Mouse (Mus musculus): ENCODE data around the gene Tulp3. TPM values are rescaled to one million over a fixed set of nuclear protein-coding genes. Genes with fewer than 3 reads are reported as not detected.

The Tulp3 gene
- total and polyA plus RNA-seq, 3 experiments: 3.7 to 13.1 (median 5.5) TPM

DNA sequence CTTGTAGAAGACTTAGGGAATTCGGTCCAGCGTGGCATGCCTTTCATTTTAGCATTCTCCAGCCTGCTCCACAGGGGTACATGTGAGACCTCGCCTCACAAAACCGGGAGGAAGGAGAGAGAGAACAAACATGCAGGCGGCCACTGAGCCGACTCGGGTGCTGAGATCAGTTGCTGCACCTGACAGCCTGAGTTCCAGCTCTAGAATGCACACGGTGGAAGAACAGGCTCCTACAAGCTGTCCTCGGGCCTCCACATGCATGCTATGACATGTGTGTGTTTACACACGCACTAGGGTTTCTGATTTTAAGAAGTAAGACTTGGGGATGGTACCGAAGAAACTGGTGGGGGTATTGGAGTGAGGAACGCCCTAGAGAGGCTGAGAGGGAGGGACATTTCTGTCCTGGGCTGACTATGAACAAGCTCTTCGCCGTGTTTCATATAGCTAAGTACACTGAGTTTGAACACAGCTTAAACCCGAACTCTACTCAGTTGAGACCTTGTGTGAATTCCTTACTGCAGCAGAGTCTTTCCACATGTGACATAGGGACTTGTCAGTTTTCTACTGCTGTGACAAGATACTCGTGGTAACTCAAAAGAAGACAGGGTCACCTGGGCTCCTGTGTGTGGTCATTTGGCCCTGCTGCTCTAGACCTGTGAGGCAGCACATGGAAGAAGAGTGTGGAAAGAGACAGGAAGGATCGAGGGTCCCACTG lies 20.9 kb upstream of the Tulp3 start:
- H3K27ac ChIP-seq (ENCODE audit: insufficient read depth, low read depth): no peak overlapping the region
- no peaks in the 10 kb centered on the region for H3K27me3 ChIP-seq (replicated peaks)
- no peaks in the 10 kb centered on the region for H3K9me3 ChIP-seq (replicated peaks; ENCODE audit: low read length)
- no peak for DNase-seq (ENCODE audit: extremely low read depth)
- H3K36me3 ChIP-seq (replicated peaks in 1 of 2; ENCODE audit: control insufficient read depth in 1 of 2, insufficient read depth in 1 of 2, low read length in 1 of 2): peaks cover 36 to 53% of the 10 kb centered on the region in 2 experiments
- H3K79me2 ChIP-seq (replicated peaks; ENCODE audit: control insufficient read depth, extremely low read depth, insufficient read depth, poor library complexity, severe bottlenecking): no peaks in the 10 kb centered on the region
- in situ Hi-C loops (cut with MboI; ENCODE audit: low pct_ligation_motif_present, low pct_unique_long_range_greater_than_20kb, low sequenced_read_pairs): no loop called here
- peaks cover 0 to 16% of the 10 kb centered on the region in 2 experiments; a peak in 2 of 4 replicates for H3K4me1 ChIP-seq (ENCODE audit: control insufficient read depth in 1 of 2, insufficient read depth in 2 of 2)
- no peak overlapping the region for H3K4me2 ChIP-seq (ENCODE audit: insufficient read depth, low read depth, poor library complexity, severe bottlenecking)
- no peak overlapping the region for H3K9ac ChIP-seq (ENCODE audit: insufficient read depth, low read depth)
- no peak overlapping the region for H3K4me3 ChIP-seq (replicated peaks in 1 of 3; ENCODE audit: low read depth in 2 of 3, low read length in 2 of 3, poor library complexity in 1 of 3)
- dilution Hi-C loops (cut with MboI; ENCODE audit: extremely low pct_ligation_motif_present, extremely low pct_unique_long_range_greater_than_20kb, low sequenced_read_pairs): no loop called here
- TF ChIP-seq ELF1 (IDR thresholded peaks at IDR 0.05; ENCODE audit: low read depth, low read length) (no peak), BHLHE40 (IDR thresholded peaks at IDR 0.05; ENCODE audit: low read depth, low read length) (no peak), NRF1 (IDR thresholded peaks at IDR 0.05; ENCODE audit: low read depth, low read length) (no peak), SIN3A (IDR thresholded peaks at IDR 0.05; ENCODE audit: low read length) (no peak)

DNA sequence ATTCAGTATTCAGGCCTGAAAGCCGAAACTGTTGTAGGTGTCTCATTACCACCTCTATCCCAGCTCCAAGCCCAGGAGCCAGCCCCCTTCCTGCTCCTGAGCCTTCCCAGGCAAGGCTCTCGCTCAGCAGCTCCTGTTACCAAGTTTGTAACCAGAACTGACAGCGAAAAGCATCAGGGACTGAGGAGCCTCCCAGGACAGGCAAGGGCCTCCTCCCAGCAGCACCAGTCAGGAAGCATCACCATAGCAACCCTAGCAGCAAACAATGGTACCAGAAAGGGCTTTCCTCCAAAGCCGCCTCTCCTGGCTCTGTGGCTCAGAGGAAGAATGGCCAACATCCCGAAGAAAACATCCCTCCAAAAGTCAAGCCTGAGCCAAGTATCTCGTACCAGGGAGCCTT lies 19.5 kb upstream of the Tulp3 start, which contains the start of the genes Tex52 and Gm44596:
Gene Tex52, plus strand, starts transcription at position 265 of the 400 bp plus-strand sequence.
Gene Gm44596, plus strand, starts transcription at position 312 of the 400 bp plus-strand sequence.
- Histone ChIP-seq H3K4me1 (ENCODE audit: control insufficient read depth in 1 of 2, insufficient read depth in 2 of 2) (peaks cover 0 to 6% of the 10 kb centered on the region in 2 experiments; a peak in 2 of 4 replicates), H3K4me2 (ENCODE audit: insufficient read depth, low read depth, poor library complexity, severe bottlenecking) (no peak within 1 kb of the TSS), H3K4me3 (replicated peaks in 1 of 3; ENCODE audit: low read depth in 2 of 3, low read length in 2 of 3, poor library complexity in 1 of 3) (no peak within 1 kb of the TSS), H3K9me3 (replicated peaks; ENCODE audit: low read length) (no peaks in the 10 kb centered on the region), H3K27ac (ENCODE audit: insufficient read depth, low read depth) (no peak within 1 kb of the TSS), H3K9ac (ENCODE audit: insufficient read depth, low read depth) (no peak within 1 kb of the TSS), H3K27me3 (replicated peaks) (no peaks in the 10 kb centered on the region), H3K36me3 (replicated peaks in 1 of 2; ENCODE audit: control insufficient read depth in 1 of 2, insufficient read depth in 1 of 2, low read length in 1 of 2) (peaks cover 50 to 66% of the 10 kb centered on the region in 2 experiments), H3K79me2 (replicated peaks; ENCODE audit: control insufficient read depth, extremely low read depth, insufficient read depth, poor library complexity, severe bottlenecking) (no peaks in the 10 kb centered on the region)
- dilution Hi-C loops (cut with MboI; ENCODE audit: extremely low pct_ligation_motif_present, extremely low pct_unique_long_range_greater_than_20kb, low sequenced_read_pairs) (no loop called here), in situ Hi-C loops (cut with MboI; ENCODE audit: low pct_ligation_motif_present, low pct_unique_long_range_greater_than_20kb, low sequenced_read_pairs) (no loop called here)
- TF ChIP-seq CTCF (conservative IDR thresholded peaks at IDR 0.05 in 1 of 2, IDR thresholded peaks at IDR 0.05 in 1 of 2; ENCODE audit: low read depth in 2 of 2, low read length in 2 of 2): no peak
- no peak for TF ChIP-seq ZNF384 (IDR thresholded peaks at IDR 0.05; ENCODE audit: low read depth, low read length)
- no peak for TF ChIP-seq BHLHE40 (IDR thresholded peaks at IDR 0.05; ENCODE audit: low read depth, low read length)
- TF ChIP-seq POLR2AphosphoS2 (IDR thresholded peaks at IDR 0.05; ENCODE audit: low read depth, low read length): no peak
- no peak for TF ChIP-seq IRF4 (IDR thresholded peaks at IDR 0.05; ENCODE audit: low read depth, low read length)
- TF ChIP-seq ETS1 (conservative IDR thresholded peaks at IDR 0.05; ENCODE audit: low read depth, low read length): no peak
- TF ChIP-seq NRF1 (IDR thresholded peaks at IDR 0.05; ENCODE audit: low read depth, low read length): no peak
- no peak for DNase-seq (ENCODE audit: extremely low read depth)

DNA sequence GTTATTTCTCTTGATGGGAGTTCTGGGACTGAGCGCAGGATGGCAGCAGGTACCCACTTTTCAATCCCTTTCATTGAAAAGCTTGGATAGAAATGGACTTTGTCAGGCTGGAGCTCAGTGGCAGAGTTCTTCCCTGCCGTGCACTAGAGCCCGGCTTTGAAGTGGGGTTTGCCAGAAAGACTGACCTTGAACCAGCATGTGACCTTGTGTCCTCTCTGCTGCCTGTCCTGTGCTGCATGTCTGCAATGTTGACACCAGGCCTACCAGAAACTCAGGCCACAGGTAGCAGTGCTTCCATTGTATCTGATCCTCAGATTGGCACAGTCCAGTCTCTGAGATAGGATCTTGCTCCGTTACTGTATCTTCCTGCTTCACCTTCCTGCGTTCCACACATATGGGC lies 14.4 kb upstream of the Tulp3 start:
- Histone ChIP-seq H3K9ac (ENCODE audit: insufficient read depth, low read depth) (no peak overlapping the region), H3K4me1 (ENCODE audit: control insufficient read depth in 1 of 2, insufficient read depth in 2 of 2) (peaks cover 0 to 14% of the 10 kb centered on the region in 2 experiments), H3K9me3 (replicated peaks; ENCODE audit: low read length) (no peaks in the 10 kb centered on the region), H3K79me2 (replicated peaks; ENCODE audit: control insufficient read depth, extremely low read depth, insufficient read depth, poor library complexity, severe bottlenecking) (peaks cover 3% of the 10 kb centered on the region; the same call in 1 of the 2 replicates), H3K36me3 (replicated peaks in 1 of 2; ENCODE audit: control insufficient read depth in 1 of 2, insufficient read depth in 1 of 2, low read length in 1 of 2) (peaks cover 85 to 96% of the 10 kb centered on the region in 2 experiments), H3K4me3 (replicated peaks in 1 of 3; ENCODE audit: low read depth in 2 of 3, low read length in 2 of 3, poor library complexity in 1 of 3) (no peak overlapping the region), H3K27ac (ENCODE audit: insufficient read depth, low read depth) (no peak overlapping the region), H3K27me3 (replicated peaks) (no peaks in the 10 kb centered on the region), H3K4me2 (ENCODE audit: insufficient read depth, low read depth, poor library complexity, severe bottlenecking) (no peak overlapping the region)
- no peak for TF ChIP-seq MAZ (IDR thresholded peaks at IDR 0.05; ENCODE audit: low read depth, low read length)
- no peak for TF ChIP-seq USF2 (conservative IDR thresholded peaks at IDR 0.05; ENCODE audit: low read depth, low read length)
- no peak for TF ChIP-seq ZKSCAN1 (IDR thresholded peaks at IDR 0.05; ENCODE audit: borderline replicate concordance, low read depth, low read length)
- no peak for TF ChIP-seq UBTF (IDR thresholded peaks at IDR 0.05; ENCODE audit: low read depth, low read length)
- TF ChIP-seq ETS1 (conservative IDR thresholded peaks at IDR 0.05; ENCODE audit: low read depth, low read length): no peak
- TF ChIP-seq E2F4 (IDR thresholded peaks at IDR 0.05; ENCODE audit: insufficient replicate concordance, low read depth, low read length): no peak
- no peak for TF ChIP-seq MXI1 (IDR thresholded peaks at IDR 0.05; ENCODE audit: low read depth, low read length)
- TF ChIP-seq EP300 (IDR thresholded peaks at IDR 0.05; ENCODE audit: low read length): no peak
- TF ChIP-seq TCF12 (IDR thresholded peaks at IDR 0.05; ENCODE audit: low read depth, low read length): no peak
- no peak for TF ChIP-seq HCFC1 (IDR thresholded peaks at IDR 0.05; ENCODE audit: low read depth, low read length)
- TF ChIP-seq ELF1 (IDR thresholded peaks at IDR 0.05; ENCODE audit: low read depth, low read length): no peak
- TF ChIP-seq NELFE (IDR thresholded peaks at IDR 0.05; ENCODE audit: low read depth, low read length): no peak
- no peak for TF ChIP-seq CHD1 (IDR thresholded peaks at IDR 0.05; ENCODE audit: low read depth, low read length)
- dilution Hi-C loops (cut with MboI; ENCODE audit: extremely low pct_ligation_motif_present, extremely low pct_unique_long_range_greater_than_20kb, low sequenced_read_pairs) (no loop called here), in situ Hi-C loops (cut with MboI; ENCODE audit: low pct_ligation_motif_present, low pct_unique_long_range_greater_than_20kb, low sequenced_read_pairs) (no loop called here)
- DNase-seq (ENCODE audit: extremely low read depth): no peak
